Mouse (Mus musculus) kidney, adult 2 months (tissue): ENCODE measurements around the gene Taldo1. TPM values are rescaled to one million over a fixed set of nuclear protein-coding genes. Genes with fewer than 3 reads are reported as not detected.

Source experiments
- DNase-seq: peaks from one replicate; pipeline ENCODE4 v3.0.0; 2021
- H3K27ac ChIP-seq: fragments of 200-500 bp; 2 replicates; pipeline ENCODE4 v1.5.1; 2012; ENCODE audit warnings: low read depth, low read length, control low read depth, inconsistent platforms; ENCODE audit not compliant: insufficient read depth
- H3K27me3 ChIP-seq: fragments of 200-500 bp; replicated peaks from 2 replicates; pipeline ENCODE4 v1.6.1; 2012; ENCODE audit warnings: mild to moderate bottlenecking, moderate library complexity, low read length, inconsistent platforms; ENCODE audit not compliant: control insufficient read depth, insufficient read depth
- H3K36me3 ChIP-seq: fragments of 200-500 bp; 2 replicates; pipeline ENCODE4 v1.6.1; 2012; ENCODE audit warnings: mild to moderate bottlenecking, moderate library complexity, low read length, inconsistent platforms; ENCODE audit not compliant: control insufficient read depth, insufficient read depth
- H3K4me1 ChIP-seq: fragments of 200-500 bp; 2 replicates; pipeline ENCODE4 v1.6.1; 2011; ENCODE audit warnings: low read length; ENCODE audit not compliant: control insufficient read depth, insufficient read depth
- H3K4me3 ChIP-seq: fragments of 200-500 bp; 2 replicates; pipeline ENCODE4 v1.5.1; 2011; ENCODE audit warnings: mild to moderate bottlenecking, low read depth, low read length, control low read depth; ENCODE audit not compliant: insufficient read depth
- CTCF ChIP-seq: fragments of 200-500 bp; conservative IDR thresholded peaks from 2 replicates; pipeline ENCODE4 v1.5.1; 2011; ENCODE audit warnings: low read depth, mild to moderate bottlenecking, control low read depth, low read length, moderate library complexity, mixed read lengths; ENCODE audit not compliant: insufficient read depth, insufficient read length
- POLR2A ChIP-seq: fragments of 200-500 bp; IDR thresholded peaks from one replicate; pipeline ENCODE4 v1.6.1; 2011; ENCODE audit warnings: low read depth, low read length, control low read depth
- WGBS: fragments of 180-500 bp; shearing (Covaris S2); methylation state at CpG from one replicate; pipeline ENCODE4 v1.1.7; 2018; 5-methylcytosine and 5-hydroxymethylcytosine counted together
- polyA plus RNA-seq: library from polyadenylated mRNA; depleted of rRNA; stranded (reverse); fragments of >200 nt; gene quantifications from 2 replicates; pipeline ENCODE4 v1.2.3, GENCODE M21; 2012

Gene Taldo1
- polyA plus RNA-seq, 1 experiment: 366 TPM

- no peaks in the 10 kb centered on the region for H3K27me3 ChIP-seq
- peaks cover 10% of the 10 kb centered on the region; the same call in 1 of the 2 replicates for H3K4me1 ChIP-seq
- WGBS: 44% methylated on average over 3 of the region's 3 CpGs
- no peak overlapping the region for H3K27ac ChIP-seq
- H3K4me3 ChIP-seq: no peak overlapping the region
- TF ChIP-seq POLR2A (no peak), CTCF (no peak)
- no peak for DNase-seq
- H3K36me3 ChIP-seq: no peaks in the 10 kb centered on the region
These were observed 3.4 kb upstream of the Taldo1 start for GRCm38 (mm10) chr7:141388487-141389109.

- no peaks in the 10 kb centered on the region for H3K27me3 ChIP-seq
- TF ChIP-seq CTCF (no peak), POLR2A (no peak)
- DNase-seq: peak; percentile 67
- H3K4me3 ChIP-seq: no peak overlapping the region
- peaks cover 10% of the 10 kb centered on the region; the same call in 1 of the 2 replicates for H3K4me1 ChIP-seq
- H3K27ac ChIP-seq: peak overlapping the region; percentile 35; the same call in 1 of the 2 replicates
- 46% methylated on average over 9 of the region's 9 CpGs for WGBS
- no peaks in the 10 kb centered on the region for H3K36me3 ChIP-seq
These were observed 1.4 kb upstream of the Taldo1 start for GRCm38 (mm10) chr7:141390326-141391259.

DNA sequence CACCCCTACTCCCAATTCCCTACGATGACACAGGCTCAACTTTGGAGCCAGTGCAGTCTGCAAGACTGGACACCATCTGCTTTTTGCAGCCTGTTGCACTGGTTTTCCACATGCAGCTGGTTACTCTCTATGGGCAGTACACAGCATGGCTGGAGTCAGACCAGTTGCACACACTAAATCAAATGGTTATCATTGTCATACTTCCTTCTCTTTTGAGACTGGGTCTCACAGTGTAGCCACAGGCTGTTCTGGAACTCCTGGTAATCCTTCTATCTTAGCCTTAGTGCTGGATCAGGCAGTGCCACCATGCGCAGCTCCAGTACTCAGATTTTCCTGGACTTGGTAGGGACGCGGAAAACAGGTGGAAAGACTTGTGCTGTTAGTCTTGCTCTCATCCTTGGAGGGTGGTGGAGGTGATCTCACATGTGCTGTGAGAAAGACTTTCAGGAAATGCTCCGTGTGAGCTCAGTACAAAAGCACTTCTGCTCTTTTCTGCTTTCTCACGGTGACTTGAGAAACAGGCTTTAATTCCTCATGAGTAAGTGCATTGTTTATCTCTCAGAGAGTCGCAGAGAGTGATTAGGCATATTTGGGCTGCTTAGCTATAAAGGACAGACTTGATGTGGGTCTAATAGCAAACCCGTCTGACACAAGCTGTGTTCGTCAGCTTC, 688 bp downstream of the Taldo1 start:
- H3K27me3 ChIP-seq: no peaks in the 10 kb centered on the region
- H3K4me1 ChIP-seq: peaks cover 10% of the 10 kb centered on the region; the same call in 1 of the 2 replicates
- H3K4me3 ChIP-seq: peak overlapping the region; percentile 87
- no peaks in the 10 kb centered on the region for H3K36me3 ChIP-seq
- TF ChIP-seq CTCF (no peak), POLR2A (no peak)
- DNase-seq: no peak
- 16% methylated on average over 9 of the region's 9 CpGs for WGBS
- peak overlapping the region; percentile 62 for H3K27ac ChIP-seq

- no peak overlapping the region for H3K27ac ChIP-seq
- H3K27me3 ChIP-seq: no peaks in the 10 kb centered on the region
- H3K36me3 ChIP-seq: no peaks in the 10 kb centered on the region
- TF ChIP-seq POLR2A (no peak), CTCF (no peak)
- no peak for DNase-seq
- H3K4me3 ChIP-seq: no peak overlapping the region
- H3K4me1 ChIP-seq: peaks cover 8% of the 10 kb centered on the region; the same call in 1 of the 2 replicates
- WGBS: 74% methylated on average over 7 of the region's 7 CpGs
These were observed 2.2 kb downstream of the Taldo1 start for GRCm38 (mm10) chr7:141394158-141394557.

DNA sequence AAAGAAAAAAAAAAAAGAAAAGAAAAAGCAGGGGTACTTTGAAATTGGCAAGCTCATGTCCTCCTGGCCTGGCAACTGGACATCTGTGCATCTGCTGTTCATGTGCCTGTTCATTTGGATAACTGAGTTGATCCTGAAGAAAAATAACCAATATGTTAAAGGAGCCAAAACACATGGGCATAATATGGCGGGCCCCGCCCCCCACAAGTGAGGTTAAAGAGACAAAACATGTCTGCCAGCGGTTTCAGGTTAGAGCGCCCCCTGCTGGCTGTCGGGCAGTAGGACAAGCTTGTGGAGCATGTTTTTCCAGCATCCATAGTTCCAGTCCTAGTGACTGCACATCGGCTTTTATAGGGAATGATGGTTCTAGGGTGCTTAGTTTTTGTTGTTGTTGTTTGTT, 2.8 kb downstream of the Taldo1 start:
- H3K27me3 ChIP-seq: no peaks in the 10 kb centered on the region
- H3K36me3 ChIP-seq: no peaks in the 10 kb centered on the region
- H3K27ac ChIP-seq: no peak overlapping the region
- 25% methylated on average over 6 of the region's 6 CpGs for WGBS
- H3K4me1 ChIP-seq: peaks cover 8% of the 10 kb centered on the region; the same call in 1 of the 2 replicates
- no peak overlapping the region for H3K4me3 ChIP-seq
- TF ChIP-seq CTCF: peak; percentile 75
- TF ChIP-seq POLR2A: no peak
- DNase-seq: peak; percentile 72

GRCm38 (mm10) chr7:141395348-141395747, 3.3 kb downstream of the Taldo1 start:
- 51% methylated on average over 1 of the region's 1 CpGs for WGBS
- no peak for DNase-seq

More at GRCm38 (mm10) chr7:141395348-141395747, 3.3 kb downstream of the Taldo1 start:
- H3K4me3 ChIP-seq: no peak overlapping the region
- no peak overlapping the region for H3K27ac ChIP-seq
- TF ChIP-seq POLR2A (no peak), CTCF (no peak)
- no peaks in the 10 kb centered on the region for H3K36me3 ChIP-seq
- H3K27me3 ChIP-seq: no peaks in the 10 kb centered on the region
- H3K4me1 ChIP-seq: peaks cover 8% of the 10 kb centered on the region; the same call in 1 of the 2 replicates
